Mouse (Mus musculus): Measurements from ENCODE around the gene 2210016L21Rik. TPM values are rescaled to one million over a fixed set of nuclear protein-coding genes. Genes with fewer than 3 reads are reported as not detected.
"Not testable (repeated sequence)": the region's sequence is repeated elsewhere in the genome, so short reads cannot be mapped to it uniquely, and the experiment has no call there.

The 2210016L21Rik gene
- polyA plus RNA-seq, 2 experiments, result 8.1 to 11.3 TPM

- Histone ChIP-seq H3K4me1 (replicated peaks; ENCODE audit: control insufficient read depth in 2 of 2, insufficient read depth in 2 of 2, low read length in 1 of 2) (no peaks in the 10 kb centered on the region), H3K36me3 (replicated peaks; ENCODE audit: control insufficient read depth, insufficient read depth, low read depth) (no peaks in the 10 kb centered on the region), H3K27ac (no peak overlapping the region), H3K27me3 (ENCODE audit: control insufficient read depth, insufficient read depth, low read length) (no peaks in the 10 kb centered on the region), H3K9me3 (ENCODE audit: control insufficient read depth, low read length) (no peaks in the 10 kb centered on the region), H3K4me2 (ENCODE audit: low read depth) (no peak overlapping the region), H3K4me3 (ENCODE audit: insufficient read depth in 1 of 2, low read depth in 2 of 2, low read length in 2 of 2) (no peak overlapping the region), H3K9ac (replicated peaks) (no peak overlapping the region)
- DNase-seq (ENCODE audit: low read depth in 3 of 3, low spot score in 3 of 3) (no peak), ATAC-seq (ENCODE audit: insufficient read depth) (no peak)
- WGBS (ENCODE audit: insufficient replicate concordance), result 25% methylated on average over 3 of the region's 3 CpGs
- no peak for TF ChIP-seq EP300 (IDR thresholded peaks at IDR 0.05; ENCODE audit: low read depth)
- TF ChIP-seq CTCF (IDR thresholded peaks at IDR 0.05; ENCODE audit: low read depth), result no peak
Measured at GRCm38 (mm10) chr5:114935838-114936237, 6.1 kb upstream of the 2210016L21Rik start.

GRCm38 (mm10) chr5:114941138-114941537, 820 bp upstream of the 2210016L21Rik start:
- H3K27me3 ChIP-seq (ENCODE audit: control insufficient read depth, insufficient read depth, low read length); H3K4me1 ChIP-seq (replicated peaks; ENCODE audit: control insufficient read depth in 2 of 2, insufficient read depth in 2 of 2, low read length in 1 of 2); H3K9ac ChIP-seq (replicated peaks); H3K36me3 ChIP-seq (replicated peaks; ENCODE audit: control insufficient read depth, insufficient read depth, low read depth); DNase-seq (ENCODE audit: low read depth in 3 of 3, low spot score in 3 of 3); ATAC-seq (ENCODE audit: insufficient read depth); H3K9me3 ChIP-seq (ENCODE audit: control insufficient read depth, low read length); H3K4me3 ChIP-seq (ENCODE audit: insufficient read depth in 1 of 2, low read depth in 2 of 2, low read length in 2 of 2); H3K27ac ChIP-seq: not testable (repeated sequence)
- TF ChIP-seq CTCF (IDR thresholded peaks at IDR 0.05; ENCODE audit: low read depth), result peak; percentile 36; the same call in 1 of the 2 replicates
- 37% methylated on average over 3 of the region's 3 CpGs for WGBS (ENCODE audit: insufficient replicate concordance)
- H3K4me2 ChIP-seq (ENCODE audit: low read depth), result peak overlapping the region; percentile 79

DNA sequence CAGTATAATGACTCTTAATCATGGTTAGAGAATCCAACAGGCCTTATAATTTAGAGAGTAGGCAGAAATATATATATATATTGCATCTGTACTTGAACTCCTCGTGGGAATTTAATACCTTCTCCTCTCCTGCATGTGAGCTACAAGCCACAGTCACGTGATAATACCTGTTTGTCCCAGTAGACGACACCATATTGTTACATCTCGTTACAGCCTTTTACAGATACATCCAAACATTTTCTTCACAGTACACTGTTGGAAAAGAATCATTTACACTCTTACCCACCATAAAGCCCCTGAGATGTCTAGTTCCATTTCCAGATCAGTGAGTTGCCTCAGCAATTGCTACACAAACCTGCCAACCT, 790 bp downstream of the 2210016L21Rik start:
- H3K27ac ChIP-seq, result peak overlapping the region; percentile 18
- no peaks in the 10 kb centered on the region for H3K27me3 ChIP-seq (ENCODE audit: control insufficient read depth, insufficient read depth, low read length)
- no peak for TF ChIP-seq EP300 (IDR thresholded peaks at IDR 0.05; ENCODE audit: low read depth)
- TF ChIP-seq CTCF (IDR thresholded peaks at IDR 0.05; ENCODE audit: low read depth), result no peak
- peak overlapping the region; percentile 84 for H3K9ac ChIP-seq (replicated peaks)
- WGBS (ENCODE audit: insufficient replicate concordance), result 49% methylated on average over 4 of the region's 4 CpGs
- H3K9me3 ChIP-seq (ENCODE audit: control insufficient read depth, low read length), result no peaks in the 10 kb centered on the region
- peak overlapping the region; percentile 79 for H3K4me2 ChIP-seq (ENCODE audit: low read depth)
- DNase-seq (ENCODE audit: low read depth in 3 of 3, low spot score in 3 of 3), result no peak
- H3K4me1 ChIP-seq (replicated peaks; ENCODE audit: control insufficient read depth in 2 of 2, insufficient read depth in 2 of 2, low read length in 1 of 2), result peaks cover 4 to 5% of the 10 kb centered on the region in 2 experiments
- no peak for ATAC-seq (ENCODE audit: insufficient read depth)
- peaks cover 10% of the 10 kb centered on the region for H3K36me3 ChIP-seq (replicated peaks; ENCODE audit: control insufficient read depth, insufficient read depth, low read depth)
- peak overlapping the region; percentile 84 to 96 for H3K4me3 ChIP-seq (ENCODE audit: insufficient read depth in 1 of 2, low read depth in 2 of 2, low read length in 2 of 2)

- TF ChIP-seq CTCF (IDR thresholded peaks at IDR 0.05; ENCODE audit: low read depth) (no peak), EP300 (IDR thresholded peaks at IDR 0.05; ENCODE audit: low read depth) (no peak)
- DNase-seq (ENCODE audit: low read depth in 3 of 3, low spot score in 3 of 3) (no peak), ATAC-seq (ENCODE audit: insufficient read depth) (no peak)
Measured at GRCm38 (mm10) chr5:114945072-114945471, 3.1 kb downstream of the 2210016L21Rik start.

DNA sequence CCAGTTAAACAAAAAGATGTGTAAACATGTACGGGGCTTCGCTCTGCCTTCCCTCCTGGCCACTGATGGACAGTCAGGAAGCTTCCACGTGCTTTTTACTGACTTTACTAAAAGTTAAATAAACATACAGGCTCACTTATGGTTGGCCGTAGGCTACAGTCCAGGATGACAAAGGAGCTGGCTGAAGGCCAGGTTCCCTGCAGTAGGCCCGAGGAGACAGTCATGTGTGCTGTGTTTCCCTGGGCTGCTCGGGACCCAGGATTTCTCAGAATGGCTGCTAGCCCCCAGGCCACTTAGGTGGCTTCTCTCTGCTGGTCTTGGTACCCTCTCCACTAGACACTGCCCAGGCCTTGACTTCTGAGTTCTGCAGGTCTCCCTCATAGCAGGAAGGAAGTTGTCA, 6.9 kb downstream of the 2210016L21Rik start:
- Histone ChIP-seq H3K4me2 (ENCODE audit: low read depth) (no peak overlapping the region), H3K36me3 (replicated peaks; ENCODE audit: control insufficient read depth, insufficient read depth, low read depth) (peaks cover 12% of the 10 kb centered on the region), H3K9me3 (ENCODE audit: control insufficient read depth, low read length) (no peaks in the 10 kb centered on the region), H3K27ac (no peak overlapping the region), H3K4me3 (ENCODE audit: insufficient read depth in 1 of 2, low read depth in 2 of 2, low read length in 2 of 2) (no peak overlapping the region), H3K27me3 (ENCODE audit: control insufficient read depth, insufficient read depth, low read length) (no peaks in the 10 kb centered on the region), H3K9ac (replicated peaks) (no peak overlapping the region), H3K4me1 (replicated peaks; ENCODE audit: control insufficient read depth in 2 of 2, insufficient read depth in 2 of 2, low read length in 1 of 2) (no peaks in the 10 kb centered on the region)
- ATAC-seq (ENCODE audit: insufficient read depth), result 0 out of 2 replicates have a peak, but pooled peaks have one; percentile 21
- DNase-seq (ENCODE audit: low read depth in 3 of 3, low spot score in 3 of 3), result no peak
- 59% methylated on average over 6 of the region's 6 CpGs for WGBS (ENCODE audit: insufficient replicate concordance)
- TF ChIP-seq CTCF (IDR thresholded peaks at IDR 0.05; ENCODE audit: low read depth) (no peak), EP300 (IDR thresholded peaks at IDR 0.05; ENCODE audit: low read depth) (no peak)

More at GRCm38 (mm10) chr5:114945072-114945471, 3.1 kb downstream of the 2210016L21Rik start:
- 78% methylated on average over 10 of the region's 10 CpGs for WGBS (ENCODE audit: insufficient replicate concordance)
- Histone ChIP-seq H3K9me3 (ENCODE audit: control insufficient read depth, low read length) (no peaks in the 10 kb centered on the region), H3K4me2 (ENCODE audit: low read depth) (no peak overlapping the region), H3K4me3 (ENCODE audit: insufficient read depth in 1 of 2, low read depth in 2 of 2, low read length in 2 of 2) (no peak overlapping the region), H3K4me1 (replicated peaks; ENCODE audit: control insufficient read depth in 2 of 2, insufficient read depth in 2 of 2, low read length in 1 of 2) (peaks cover 4 to 5% of the 10 kb centered on the region in 2 experiments), H3K27me3 (ENCODE audit: control insufficient read depth, insufficient read depth, low read length) (no peaks in the 10 kb centered on the region), H3K9ac (replicated peaks) (no peak overlapping the region), H3K36me3 (replicated peaks; ENCODE audit: control insufficient read depth, insufficient read depth, low read depth) (peaks cover 12% of the 10 kb centered on the region), H3K27ac (no peak overlapping the region)
